Mouse (Mus musculus): ENCODE measurements at regions not wholly inside any gene's neighbourhood (a gene's known extent, or its start where the extent isn't known, plus 50 kb on each side); places are given as distances from the start of the nearest gene placed in this dataset.

DNA sequence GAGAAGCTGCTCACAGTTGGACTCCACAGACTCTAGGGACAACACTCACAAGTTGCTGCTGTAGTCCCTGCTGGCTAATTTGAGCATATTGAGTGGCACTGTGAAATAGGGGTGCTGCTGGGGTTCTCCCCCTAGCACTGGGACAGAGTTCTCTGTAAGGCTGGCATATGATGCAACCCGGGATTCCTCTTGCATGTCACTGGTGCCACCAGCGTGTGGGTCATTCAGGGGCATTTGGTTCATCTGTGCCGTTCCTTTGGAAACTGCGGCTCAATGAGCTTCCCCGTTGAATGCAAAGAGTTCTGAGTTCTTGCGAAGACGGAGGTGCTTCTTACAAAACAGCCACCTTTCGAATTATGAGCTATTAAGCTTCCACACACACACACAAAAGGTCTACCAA lies 486.6 kb upstream of the Gm19410 start:
- Histone ChIP-seq H3K4me1 (ENCODE audit: control insufficient read depth, insufficient read depth, insufficient read length, low read length) (no peaks in the 10 kb centered on the region), H3K36me3 (ENCODE audit: control insufficient read depth, insufficient read depth, low read length) (no peaks in the 10 kb centered on the region), H3K4me3 (ENCODE audit: low read depth, low read length) (no peak overlapping the region), H3K27me3 (ENCODE audit: control insufficient read depth, insufficient read depth, low read length) (no peaks in the 10 kb centered on the region), H3K27ac (ENCODE audit: insufficient read depth, low read depth, low read length) (no peak overlapping the region)
- TF ChIP-seq POLR2A (IDR thresholded peaks at IDR 0.05; ENCODE audit: low read depth, low read length) (no peak), CTCF (IDR thresholded peaks at IDR 0.05; ENCODE audit: extremely low read depth, insufficient read length, insufficient replicate concordance, low read depth, low read length) (no peak)
- 93% methylated on average over 8 of the region's 8 CpGs for WGBS

- no peaks in the 10 kb centered on the region for H3K27me3 ChIP-seq (ENCODE audit: control insufficient read depth, insufficient read depth, low read length)
- H3K4me1 ChIP-seq (ENCODE audit: control insufficient read depth, insufficient read depth, insufficient read length, low read length): no peaks in the 10 kb centered on the region
- H3K27ac ChIP-seq (ENCODE audit: insufficient read depth, low read depth, low read length): no peak overlapping the region
- 87% methylated on average over 6 of the region's 6 CpGs for WGBS
- no peak for TF ChIP-seq CTCF (IDR thresholded peaks at IDR 0.05; ENCODE audit: extremely low read depth, insufficient read length, insufficient replicate concordance, low read depth, low read length)
- TF ChIP-seq POLR2A (IDR thresholded peaks at IDR 0.05; ENCODE audit: low read depth, low read length): no peak
- no peak overlapping the region for H3K4me3 ChIP-seq (ENCODE audit: low read depth, low read length)
- H3K36me3 ChIP-seq (ENCODE audit: control insufficient read depth, insufficient read depth, low read length): no peaks in the 10 kb centered on the region
Observed at GRCm38 (mm10) chr8:35280741-35281140, 484.8 kb upstream of the Gm19410 start.

DNA sequence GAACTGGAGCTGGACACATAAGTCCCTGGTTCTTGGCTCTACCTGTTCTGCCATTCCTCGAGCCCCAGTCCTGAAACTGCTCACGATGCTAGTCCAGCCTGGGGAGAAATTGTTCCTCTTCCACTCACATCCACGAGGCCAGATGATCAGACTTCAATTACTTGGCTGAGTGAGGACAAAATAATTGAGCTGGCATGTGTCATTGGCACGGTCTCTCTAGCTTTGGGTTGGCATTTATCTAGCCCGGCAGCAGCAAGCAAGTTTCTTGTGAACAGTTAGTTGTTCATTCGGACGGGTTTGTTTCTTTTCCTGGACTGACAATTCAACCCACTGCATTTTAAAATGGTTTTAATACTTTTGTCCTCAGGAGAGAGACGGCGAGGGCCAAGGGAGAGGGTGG lies 482.2 kb upstream of the Gm19410 start:
- H3K4me3 ChIP-seq (ENCODE audit: low read depth, low read length): no peak overlapping the region
- no peak for TF ChIP-seq CTCF (IDR thresholded peaks at IDR 0.05; ENCODE audit: extremely low read depth, insufficient read length, insufficient replicate concordance, low read depth, low read length)
- no peak for TF ChIP-seq POLR2A (IDR thresholded peaks at IDR 0.05; ENCODE audit: low read depth, low read length)
- no peaks in the 10 kb centered on the region for H3K36me3 ChIP-seq (ENCODE audit: control insufficient read depth, insufficient read depth, low read length)
- no peaks in the 10 kb centered on the region for H3K27me3 ChIP-seq (ENCODE audit: control insufficient read depth, insufficient read depth, low read length)
- no peaks in the 10 kb centered on the region for H3K4me1 ChIP-seq (ENCODE audit: control insufficient read depth, insufficient read depth, insufficient read length, low read length)
- 89% methylated on average over 9 of the region's 9 CpGs for WGBS
- no peak overlapping the region for H3K27ac ChIP-seq (ENCODE audit: insufficient read depth, low read depth, low read length)

- no peaks in the 10 kb centered on the region for H3K27me3 ChIP-seq (ENCODE audit: control insufficient read depth, insufficient read depth, low read length)
- no peaks in the 10 kb centered on the region for H3K4me1 ChIP-seq (ENCODE audit: control insufficient read depth, insufficient read depth, insufficient read length, low read length)
- WGBS: 81% methylated on average over 5 of the region's 5 CpGs
- H3K36me3 ChIP-seq (ENCODE audit: control insufficient read depth, insufficient read depth, low read length): no peaks in the 10 kb centered on the region
- no peak overlapping the region for H3K27ac ChIP-seq (ENCODE audit: insufficient read depth, low read depth, low read length)
- no peak for TF ChIP-seq POLR2A (IDR thresholded peaks at IDR 0.05; ENCODE audit: low read depth, low read length)
- TF ChIP-seq CTCF (IDR thresholded peaks at IDR 0.05; ENCODE audit: extremely low read depth, insufficient read length, insufficient replicate concordance, low read depth, low read length): no peak
- H3K4me3 ChIP-seq (ENCODE audit: low read depth, low read length): no peak overlapping the region
Observed at GRCm38 (mm10) chr8:35289018-35289417, 476.6 kb upstream of the Gm19410 start.

GRCm38 (mm10) chr8:35289967-35290366 lies 475.6 kb upstream of the Gm19410 start:
- TF ChIP-seq POLR2A (IDR thresholded peaks at IDR 0.05; ENCODE audit: low read depth, low read length) (no peak), CTCF (IDR thresholded peaks at IDR 0.05; ENCODE audit: extremely low read depth, insufficient read length, insufficient replicate concordance, low read depth, low read length) (no peak)
- Histone ChIP-seq H3K27ac (ENCODE audit: insufficient read depth, low read depth, low read length) (no peak overlapping the region), H3K4me1 (ENCODE audit: control insufficient read depth, insufficient read depth, insufficient read length, low read length) (no peaks in the 10 kb centered on the region), H3K4me3 (ENCODE audit: low read depth, low read length) (no peak overlapping the region), H3K27me3 (ENCODE audit: control insufficient read depth, insufficient read depth, low read length) (no peaks in the 10 kb centered on the region), H3K36me3 (ENCODE audit: control insufficient read depth, insufficient read depth, low read length) (no peaks in the 10 kb centered on the region)
- WGBS: 55% methylated on average over 4 of the region's 4 CpGs

DNA sequence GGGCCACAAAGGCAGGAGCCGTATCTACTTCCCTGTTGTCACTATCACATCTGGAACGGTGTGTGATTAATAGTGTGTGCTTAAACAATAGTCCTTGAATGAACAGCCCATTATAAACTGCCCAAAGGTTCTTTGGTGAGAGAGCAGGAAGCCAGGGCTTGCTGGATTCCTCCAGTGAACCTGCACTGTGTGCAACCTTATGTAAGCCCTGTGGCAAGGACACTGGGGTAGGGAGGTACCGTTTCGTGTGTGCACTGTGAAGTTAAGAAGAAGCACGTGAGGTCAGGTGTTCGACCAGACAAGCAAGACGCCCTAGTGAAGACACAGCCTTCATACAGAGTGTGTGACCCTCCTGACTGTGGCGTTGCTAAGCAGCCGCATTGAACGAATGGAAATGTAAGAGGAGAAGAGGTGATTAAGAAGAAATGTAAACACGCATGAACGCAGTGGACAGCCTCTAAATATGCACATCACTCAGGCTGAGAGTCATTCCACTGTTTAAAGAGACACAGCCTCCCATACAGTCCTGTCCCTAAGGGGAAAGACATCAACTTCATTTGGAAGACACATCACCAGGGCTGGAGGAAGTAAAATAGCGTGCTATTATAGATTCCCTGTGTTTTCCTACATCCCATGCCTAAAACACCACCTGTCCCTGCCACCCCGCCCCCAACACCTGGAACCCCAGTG lies 472.0 kb upstream of the Gm19410 start:
- no peak overlapping the region for H3K27ac ChIP-seq (ENCODE audit: insufficient read depth, low read depth, low read length)
- no peaks in the 10 kb centered on the region for H3K4me1 ChIP-seq (ENCODE audit: control insufficient read depth, insufficient read depth, insufficient read length, low read length)
- no peak overlapping the region for H3K4me3 ChIP-seq (ENCODE audit: low read depth, low read length)
- 24% methylated on average over 14 of the region's 14 CpGs for WGBS
- no peaks in the 10 kb centered on the region for H3K36me3 ChIP-seq (ENCODE audit: control insufficient read depth, insufficient read depth, low read length)
- no peaks in the 10 kb centered on the region for H3K27me3 ChIP-seq (ENCODE audit: control insufficient read depth, insufficient read depth, low read length)
- TF ChIP-seq POLR2A (IDR thresholded peaks at IDR 0.05; ENCODE audit: low read depth, low read length) (no peak), CTCF (IDR thresholded peaks at IDR 0.05; ENCODE audit: extremely low read depth, insufficient read length, insufficient replicate concordance, low read depth, low read length) (no peak)

- Histone ChIP-seq H3K27me3 (ENCODE audit: control insufficient read depth, insufficient read depth, low read length) (no peaks in the 10 kb centered on the region), H3K36me3 (ENCODE audit: control insufficient read depth, insufficient read depth, low read length) (no peaks in the 10 kb centered on the region), H3K4me1 (ENCODE audit: control insufficient read depth, insufficient read depth, insufficient read length, low read length) (no peaks in the 10 kb centered on the region), H3K27ac (ENCODE audit: insufficient read depth, low read depth, low read length) (no peak overlapping the region), H3K4me3 (ENCODE audit: low read depth, low read length) (no peak overlapping the region)
- no peak for TF ChIP-seq POLR2A (IDR thresholded peaks at IDR 0.05; ENCODE audit: low read depth, low read length)
- no peak for TF ChIP-seq CTCF (IDR thresholded peaks at IDR 0.05; ENCODE audit: extremely low read depth, insufficient read length, insufficient replicate concordance, low read depth, low read length)
- WGBS: 89% methylated on average over 6 of the region's 6 CpGs
Observed at GRCm38 (mm10) chr8:35296936-35297335, 468.7 kb upstream of the Gm19410 start.
